Mouse (Mus musculus): ENCODE data around the gene Ska2.

DNA sequence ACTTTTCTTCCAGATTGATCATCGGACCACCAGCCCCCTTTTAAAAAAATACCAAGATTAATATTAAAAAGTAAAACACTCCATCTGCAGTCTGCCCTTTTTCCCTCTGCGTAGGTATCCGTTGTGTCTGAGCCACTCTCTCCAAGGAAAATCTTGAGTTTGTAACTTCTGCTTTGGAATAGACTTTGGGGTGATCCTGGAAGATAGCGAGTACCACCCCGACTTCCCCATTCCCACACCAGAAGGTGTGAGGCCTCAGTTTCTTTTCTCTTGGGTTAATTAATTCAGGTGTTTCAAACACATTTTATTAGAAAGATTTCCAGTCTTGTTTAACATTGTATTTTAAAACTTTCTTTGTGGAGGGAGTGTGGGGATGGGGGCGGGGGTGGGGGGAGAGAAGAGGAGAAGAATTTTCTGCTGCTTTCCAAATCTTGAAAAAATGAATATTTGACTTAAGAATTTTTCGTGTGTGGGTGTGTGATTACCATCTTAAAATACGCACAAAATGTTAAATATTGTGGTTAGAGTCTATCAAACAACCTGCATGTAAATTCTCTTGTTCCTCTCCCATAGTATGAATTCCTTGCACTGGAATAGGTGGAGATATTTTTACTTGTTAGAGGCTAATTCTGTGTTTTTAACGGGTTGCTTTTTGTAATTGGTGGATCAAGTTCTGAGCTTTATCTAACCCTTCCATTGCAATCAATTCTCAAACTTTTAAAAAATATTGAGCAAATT is 1.3 kb downstream of the Ska2 start:
- TF ChIP-seq IRF4 (IDR thresholded peaks at IDR 0.05; ENCODE audit: low read depth, low read length) (no peak), CTCF (conservative IDR thresholded peaks at IDR 0.05 in 1 of 2, IDR thresholded peaks at IDR 0.05 in 1 of 2; ENCODE audit: low read depth in 2 of 2, low read length in 2 of 2) (no peak), EP300 (IDR thresholded peaks at IDR 0.05; ENCODE audit: low read length) (no peak), POLR2AphosphoS2 (IDR thresholded peaks at IDR 0.05; ENCODE audit: low read depth, low read length) (no peak), MAX (IDR thresholded peaks at IDR 0.05; ENCODE audit: low read length) (no peak), ZMIZ1 (IDR thresholded peaks at IDR 0.05; ENCODE audit: low read depth, low read length) (no peak), E2F4 (IDR thresholded peaks at IDR 0.05; ENCODE audit: insufficient replicate concordance, low read depth, low read length) (no peak), JUN (IDR thresholded peaks at IDR 0.05; ENCODE audit: insufficient read depth, low read depth, low read length) (no peak), ZNF384 (IDR thresholded peaks at IDR 0.05; ENCODE audit: low read depth, low read length) (no peak), USF1 (IDR thresholded peaks at IDR 0.05; ENCODE audit: low read depth, low read length) (no peak), SMC3 (IDR thresholded peaks at IDR 0.05; ENCODE audit: low read depth, low read length) (no peak), USF2 (conservative IDR thresholded peaks at IDR 0.05; ENCODE audit: low read depth, low read length) (no peak), TBP (conservative IDR thresholded peaks at IDR 0.05; ENCODE audit: low read depth, low read length) (no peak), TCF12 (IDR thresholded peaks at IDR 0.05; ENCODE audit: low read depth, low read length) (no peak)
